Mouse (Mus musculus): Measurements from ENCODE around the gene Urah. TPM values are rescaled to one million over a fixed set of nuclear protein-coding genes. Genes with fewer than 3 reads are reported as not detected.

Gene Urah
- not detected for total RNA-seq (2021)
- long read RNA-seq, experiment 1: 0 reads
- long read RNA-seq, experiment 2: 0 reads

DNA sequence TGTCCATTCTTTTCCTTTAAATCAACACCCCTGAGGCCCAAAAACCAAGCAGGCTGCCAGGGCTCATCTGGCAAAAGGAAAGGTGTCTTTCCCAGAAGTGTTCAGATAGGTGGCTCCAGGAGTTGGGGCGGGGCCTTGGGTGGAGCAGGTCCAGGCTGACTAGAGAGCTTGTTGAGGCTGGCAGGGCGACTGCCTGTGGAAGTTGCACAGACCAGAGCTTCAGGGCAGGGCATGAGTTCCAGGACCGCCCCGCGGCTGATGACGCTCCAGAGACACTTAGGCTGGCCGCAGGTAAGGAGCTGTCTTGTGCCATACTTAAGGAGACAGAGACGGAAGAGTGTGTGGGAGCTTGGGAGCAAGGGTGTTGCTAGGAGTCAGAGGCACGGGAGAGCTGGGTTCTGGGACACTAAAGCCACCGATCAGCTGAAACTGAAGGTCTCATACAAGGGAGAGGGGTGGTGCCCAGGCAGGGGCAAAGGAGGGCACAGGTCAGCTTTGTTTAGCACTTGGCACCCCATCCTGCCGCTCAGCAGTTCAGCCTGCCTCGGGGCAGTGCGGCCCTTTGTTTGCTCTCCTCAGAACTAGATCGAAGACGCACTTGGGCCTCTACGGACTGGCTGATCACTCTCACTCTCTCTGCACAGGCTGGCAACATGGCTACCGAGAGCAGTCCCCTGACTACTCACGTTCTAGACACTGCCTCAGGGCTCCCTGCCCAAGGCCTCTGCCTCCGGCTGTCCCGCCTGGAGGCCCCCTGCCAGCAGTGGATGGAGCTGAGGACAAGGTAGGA, at the start of gene Urah:
Gene Urah (plus strand): TSS at position 51 of the 790 bp plus-strand sequence.
- no peak for TF ChIP-seq CTCF (IDR thresholded peaks at IDR 0.05)
- intact Hi-C loops (cut with DNase I): loop anchor here (10.0 kb wide), 1 partner anchor 760 kb away; no protein-coding TSS in a partner anchor
- no peak within 1 kb of the TSS for H3K27ac ChIP-seq
- no peak for DNase-seq
- no peak within 1 kb of the TSS for H3K4me3 ChIP-seq

DNA sequence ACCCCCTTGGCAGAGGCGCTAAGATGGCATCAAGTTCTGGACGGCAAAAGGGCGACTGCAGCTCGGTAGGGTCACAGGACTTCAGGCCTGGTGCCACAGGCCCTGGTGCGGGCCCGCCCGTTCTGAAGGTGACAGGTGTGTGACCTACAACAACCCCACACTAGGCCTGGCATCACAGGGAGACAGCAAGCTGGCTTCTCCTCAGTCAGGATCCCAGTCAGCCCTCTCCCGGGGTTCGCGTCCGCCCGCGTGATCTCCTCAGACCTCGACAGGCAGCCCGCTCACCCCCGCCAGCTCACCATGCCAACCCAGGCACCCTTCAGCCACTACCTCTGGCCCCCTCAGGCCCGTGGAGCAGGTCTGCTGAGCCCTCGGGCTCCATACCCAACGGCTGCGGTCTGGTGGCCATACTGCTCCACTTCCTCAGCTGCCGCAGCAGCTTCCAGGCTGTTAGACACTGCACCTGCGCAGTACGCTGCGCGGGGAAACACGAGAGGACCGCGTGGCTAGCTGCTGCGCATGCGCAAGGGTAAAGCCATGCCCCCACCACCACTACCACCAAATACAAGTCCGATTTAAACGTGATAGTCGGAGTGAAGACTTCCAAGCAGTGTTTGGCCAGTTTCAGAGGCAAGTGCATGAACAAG, 47.3 kb upstream of the Urah start, which contains the start of gene Syce1:
Gene Syce1 (minus strand): TSS at position 447 of the 647 bp plus-strand sequence.
- no peak for DNase-seq
- Histone ChIP-seq H3K27ac (no peak within 1 kb of the TSS), H3K4me3 (no peak within 1 kb of the TSS)
- intact Hi-C loops (cut with DNase I): no loop called here
- TF ChIP-seq CTCF (IDR thresholded peaks at IDR 0.05): no peak

DNA sequence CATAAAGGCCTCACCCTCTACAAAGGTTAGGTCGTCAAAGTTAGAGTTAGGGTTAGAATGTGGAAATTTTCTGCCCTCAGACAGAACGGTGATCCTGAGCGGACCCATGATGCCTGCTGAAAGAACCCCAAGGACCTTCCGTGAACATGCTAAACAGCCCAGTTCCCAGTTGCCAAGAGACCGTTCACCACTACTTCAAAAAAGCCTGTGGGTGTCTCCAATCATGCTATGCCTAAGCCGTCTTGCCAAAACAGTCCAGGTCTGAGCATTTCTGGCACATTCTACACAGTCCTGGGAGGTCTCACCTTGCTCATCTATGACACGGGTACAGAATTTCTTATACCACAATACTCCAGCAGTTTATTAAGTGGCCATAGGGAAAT, 46.8 kb upstream of the Urah start:
- intact Hi-C loops (cut with DNase I): no loop called here
- Histone ChIP-seq H3K27ac (no peak overlapping the region), H3K4me3 (no peak overlapping the region)
- no peak for TF ChIP-seq CTCF (IDR thresholded peaks at IDR 0.05)
- DNase-seq: no peak

DNA sequence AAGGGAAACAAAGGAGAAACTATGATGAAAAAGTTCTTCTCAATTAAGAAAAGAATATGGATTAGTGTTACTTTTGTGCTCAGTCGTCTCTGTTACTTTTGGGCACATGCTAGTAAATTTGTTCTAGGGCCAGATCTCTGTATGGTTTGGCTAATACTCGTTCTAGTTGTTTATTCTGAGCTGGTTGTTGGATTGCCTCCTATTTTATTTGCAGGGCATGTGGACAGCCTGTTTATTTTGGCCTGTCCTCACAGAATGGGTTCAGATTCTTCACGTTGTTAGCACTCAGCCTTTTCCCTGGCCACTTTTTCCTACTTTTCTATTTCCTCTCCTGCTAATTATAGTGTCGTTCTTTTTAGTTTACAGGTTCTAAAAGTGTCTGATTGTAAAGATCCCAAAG, 41.3 kb upstream of the Urah start:
- Histone ChIP-seq H3K4me3 (no peak overlapping the region), H3K27ac (no peak overlapping the region)
- intact Hi-C loops (cut with DNase I): no loop called here
- no peak for TF ChIP-seq CTCF (IDR thresholded peaks at IDR 0.05)
- DNase-seq: no peak

DNA sequence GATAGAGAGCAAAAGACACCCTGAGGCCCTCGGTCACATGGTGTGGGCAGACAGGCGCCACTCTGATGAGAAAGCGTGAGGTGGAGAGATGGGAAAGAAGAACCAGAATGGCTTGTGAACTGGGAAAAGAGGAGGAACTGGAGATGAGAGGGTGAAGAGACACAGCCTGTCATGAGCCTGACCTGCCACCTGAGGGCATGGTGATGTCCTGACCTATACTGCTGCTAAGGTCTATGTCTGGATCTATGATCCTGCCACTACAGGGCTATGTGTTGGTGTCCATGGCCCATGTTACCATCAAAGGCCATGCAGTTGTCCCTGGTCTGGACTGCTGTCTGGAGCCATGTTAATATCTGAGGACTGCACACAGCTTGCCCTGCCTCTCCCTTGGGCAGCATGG, 37.2 kb upstream of the Urah start:
- TF ChIP-seq CTCF (IDR thresholded peaks at IDR 0.05): no peak
- Histone ChIP-seq H3K4me3 (no peak overlapping the region), H3K27ac (no peak overlapping the region)
- no peak for DNase-seq
- intact Hi-C loops (cut with DNase I): no loop called here

GRCm38 (mm10) chr7:140798212-140798611, 36.6 kb upstream of the Urah start:
- TF ChIP-seq CTCF (IDR thresholded peaks at IDR 0.05): no peak
- Histone ChIP-seq H3K27ac (no peak overlapping the region), H3K4me3 (no peak overlapping the region)
- DNase-seq: no peak
- intact Hi-C loops (cut with DNase I): no loop called here

DNA sequence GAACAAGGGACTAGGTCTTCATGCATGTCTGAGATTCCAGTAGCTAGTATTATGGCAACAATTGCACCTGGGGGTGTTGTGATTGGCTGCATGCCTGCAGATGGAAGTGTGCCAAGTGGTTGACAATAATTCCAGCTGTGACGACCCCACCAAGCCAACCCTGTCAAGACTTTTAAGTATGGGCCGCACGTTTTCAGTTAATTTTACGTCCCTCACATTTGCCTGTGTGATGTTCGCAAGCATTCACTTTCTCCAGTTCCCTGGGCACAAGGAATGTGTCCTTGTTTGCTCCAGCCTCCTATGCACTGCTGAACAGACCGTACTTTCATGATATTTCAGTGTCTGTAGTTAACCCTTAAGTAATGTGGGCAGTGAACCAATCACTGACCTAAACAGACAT, 32.2 kb upstream of the Urah start:
- no peak for TF ChIP-seq CTCF (IDR thresholded peaks at IDR 0.05)
- no peak for DNase-seq
- intact Hi-C loops (cut with DNase I): no loop called here
- H3K27ac ChIP-seq: no peak overlapping the region
- no peak overlapping the region for H3K4me3 ChIP-seq

GRCm38 (mm10) chr7:140805704-140806103, 29.1 kb upstream of the Urah start:
- no peak overlapping the region for H3K4me3 ChIP-seq
- intact Hi-C loops (cut with DNase I): no loop called here

GRCm38 (mm10) chr7:140810496-140810895, 24.3 kb upstream of the Urah start:
- no peak overlapping the region for H3K4me3 ChIP-seq
- no peak for DNase-seq
- no peak for TF ChIP-seq CTCF (IDR thresholded peaks at IDR 0.05)
- no peak overlapping the region for H3K27ac ChIP-seq
- intact Hi-C loops (cut with DNase I): no loop called here

More at GRCm38 (mm10) chr7:140805704-140806103, 29.1 kb upstream of the Urah start:
- H3K27ac ChIP-seq: no peak overlapping the region
- TF ChIP-seq CTCF (IDR thresholded peaks at IDR 0.05): peak; percentile 34; the same call in 1 of the 2 replicates
- DNase-seq: no peak

- TF ChIP-seq CTCF (IDR thresholded peaks at IDR 0.05): no peak
- Histone ChIP-seq H3K4me3 (no peak overlapping the region), H3K27ac (no peak overlapping the region)
- DNase-seq: no peak
- intact Hi-C loops (cut with DNase I): no loop called here
These were observed 23.1 kb upstream of the Urah start for GRCm38 (mm10) chr7:140811714-140812113.

DNA sequence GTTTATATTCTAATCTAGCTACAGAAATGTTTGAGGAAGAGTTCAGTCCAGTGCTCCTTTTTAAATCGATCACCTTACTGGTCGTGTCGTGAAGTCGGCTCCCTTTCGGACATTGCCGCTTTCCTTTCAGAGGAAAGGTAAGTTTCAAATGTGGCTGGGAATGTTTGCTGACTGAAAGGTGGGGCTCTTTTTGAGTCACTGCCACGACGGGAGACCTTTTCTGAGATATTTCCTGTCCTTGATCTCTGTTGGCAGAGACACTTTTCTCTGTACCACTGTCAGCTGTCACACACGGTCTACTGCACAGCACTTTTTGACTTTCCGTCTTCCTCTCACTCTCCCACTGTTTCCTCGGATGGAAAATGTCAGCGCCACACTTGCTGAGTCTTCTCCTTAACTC, 22.0 kb upstream of the Urah start:
- no peak overlapping the region for H3K4me3 ChIP-seq
- intact Hi-C loops (cut with DNase I): no loop called here
- no peak for DNase-seq
- H3K27ac ChIP-seq: no peak overlapping the region
- TF ChIP-seq CTCF (IDR thresholded peaks at IDR 0.05): no peak

DNA sequence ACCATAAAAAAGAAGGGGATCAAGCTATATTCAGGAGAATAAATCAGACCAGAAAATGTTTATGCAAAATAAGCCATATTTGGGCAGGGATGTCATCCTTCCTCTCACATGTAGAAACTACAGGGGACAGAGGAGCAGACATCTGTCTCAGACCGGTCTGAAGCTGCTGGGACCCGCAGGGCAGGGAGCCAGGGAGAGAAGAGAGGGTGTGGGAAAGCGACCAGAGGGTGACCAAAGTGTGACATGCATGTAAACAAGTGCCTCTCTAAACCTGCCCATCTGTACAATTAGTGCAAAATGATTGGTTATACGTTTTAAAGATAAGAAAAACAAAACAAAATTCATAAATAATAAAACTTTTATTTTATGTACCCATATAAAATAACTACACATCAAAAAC, 14.6 kb upstream of the Urah start:
- Histone ChIP-seq H3K4me3 (no peak overlapping the region), H3K27ac (no peak overlapping the region)
- intact Hi-C loops (cut with DNase I): no loop called here
- TF ChIP-seq CTCF (IDR thresholded peaks at IDR 0.05): no peak
- no peak for DNase-seq

DNA sequence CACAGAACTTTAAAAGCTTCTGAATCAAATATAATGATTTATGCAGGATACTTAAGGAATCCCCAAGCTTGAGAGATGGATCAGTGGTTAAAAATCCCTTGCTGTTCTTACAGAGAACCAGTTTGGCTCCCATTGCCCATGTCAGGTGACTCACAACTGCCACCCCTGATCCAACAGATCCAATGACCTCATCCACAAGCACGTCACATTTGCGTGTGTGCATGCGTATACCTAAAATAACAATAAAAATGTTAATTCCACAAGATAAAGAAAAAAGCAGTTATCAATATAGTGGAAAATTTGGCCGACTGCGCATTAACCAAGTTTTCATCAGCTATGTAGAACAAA, 13.5 kb upstream of the Urah start:
- no peak overlapping the region; the same call in 1 of the 2 replicates for H3K4me3 ChIP-seq
- intact Hi-C loops (cut with DNase I): no loop called here
- no peak for DNase-seq
- H3K27ac ChIP-seq: no peak overlapping the region
- TF ChIP-seq CTCF (IDR thresholded peaks at IDR 0.05): no peak
